Comparison of ENCODE assay signal across 14 mouse cellular contexts in the genomic region with DNA sequence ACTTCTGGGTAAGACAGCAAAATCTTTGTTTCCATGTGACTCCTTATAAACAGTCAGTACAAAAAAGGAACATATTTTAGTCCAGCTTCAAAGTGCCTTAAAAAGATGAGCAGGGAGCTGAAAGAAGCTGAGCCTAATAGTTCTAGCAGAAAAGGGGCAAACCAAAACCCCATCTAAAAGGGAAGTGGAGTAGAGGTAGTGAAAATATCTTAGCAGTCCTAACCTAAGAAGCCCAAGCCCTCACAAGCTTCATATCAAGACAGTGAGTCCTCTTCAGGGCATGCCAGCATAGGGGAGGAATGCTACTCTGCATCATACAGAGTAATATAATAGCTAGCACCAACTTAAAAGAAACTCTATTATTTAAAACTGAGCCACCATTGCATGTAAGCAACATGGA.
"Had no signal": no experiment of that assay in that cellular context is flagged by ENCODE, and none has a peak within 500 bp of the region (broad histone marks: within the 10 kb centered on the region; RNA-seq: fewer than 3 reads in every experiment).

No protein-coding gene starts in this region.

- DNase-seq: lung, adult 18-20 months; lung, embryonic 14.5 days; lung, postnatal 10 days; lung, postnatal 4 days; midbrain, embryonic 14.5 days; retina, postnatal 1 day; right cerebral cortex, adult 18-20 months; right cerebral cortex, postnatal 25 days; right cerebral cortex, postnatal 4 days; spleen, adult 18-20 months; thymus, adult 18-20 months; thymus, postnatal 14 days; thymus, postnatal 36 days had no signal

- ATAC-seq: midbrain, embryonic 16.5 days had no signal
